Mouse (Mus musculus) stomach, embryonic 14.5 days (tissue): ENCODE results near the gene Sh3d19. TPM values are rescaled to one million over a fixed set of nuclear protein-coding genes. Genes with fewer than 3 reads are reported as not detected.

ENCODE experiments used
- ATAC-seq: fragments of 200-750 bp; cut with Nextera tagmentation; 2 replicates; pipeline ENCODE4 v1.8.0; 2017; ENCODE audit warnings: low read depth, moderate TSS enrichment; ENCODE audit not compliant: insufficient number of reproducible peaks, insufficient read depth, low FRiP score
- H3K27ac ChIP-seq: fragments of 300-500 bp; sonication (generic); 2 replicates; pipeline ENCODE4 v1.5.1; 2014; ENCODE audit warnings: mild to moderate bottlenecking, low read length, moderate library complexity, mixed read lengths
- H3K27me3 ChIP-seq: fragments of 300-500 bp; sonication (generic); 2 replicates; pipeline ENCODE4 v1.6.1; 2014; ENCODE audit warnings: low read length, control low read depth, mixed read lengths; ENCODE audit not compliant: control insufficient read depth, insufficient read depth
- H3K36me3 ChIP-seq: fragments of 300-500 bp; sonication (generic); 2 replicates; pipeline ENCODE4 v1.6.1; 2014; ENCODE audit warnings: mild to moderate bottlenecking, control low read depth, low read length, moderate library complexity, mixed read lengths; ENCODE audit not compliant: control insufficient read depth, insufficient read depth
- H3K4me1 ChIP-seq: fragments of 300-500 bp; sonication (generic); 2 replicates; pipeline ENCODE4 v1.6.1; 2014; ENCODE audit warnings: low read length, control low read depth, mixed read lengths; ENCODE audit not compliant: control insufficient read depth, insufficient read depth
- H3K4me2 ChIP-seq: fragments of 300-500 bp; sonication (generic); replicated peaks from 2 replicates; pipeline ENCODE4 v1.6.1; 2014; ENCODE audit warnings: low read depth, low read length, control low read depth
- H3K4me3 ChIP-seq: fragments of 300-500 bp; sonication (generic); 2 replicates; pipeline ENCODE4 v1.5.1; 2014; ENCODE audit warnings: low read depth, low read length, control low read depth
- H3K9ac ChIP-seq: fragments of 300-500 bp; sonication (generic); replicated peaks from 2 replicates; pipeline ENCODE4 v1.6.1; 2014; ENCODE audit warnings: low read depth, mild to moderate bottlenecking, control low read depth, low read length, moderate library complexity, mixed read lengths
- H3K9me3 ChIP-seq: fragments of 300-500 bp; sonication (generic); 2 replicates; pipeline ENCODE4 v1.6.1; 2016; ENCODE audit warnings: low read depth, low read length, control low read depth; ENCODE audit not compliant: control insufficient read depth
- WGBS: fragments of 180-500 bp; shearing (Covaris S2); extraction: QIAGEN DNeasy Blood & Tissue Kit; methylation state at CpG from one replicate; pipeline ENCODE4 v1.1.7; 2014; 5-methylcytosine and 5-hydroxymethylcytosine counted together
- polyA plus RNA-seq: library from polyadenylated mRNA; unstranded; fragments of >200 nt; fragmentation: Nextera tagmentation; extraction: Ambion mirVana; gene quantifications from 2 replicates; pipeline ENCODE4 v1.2.1, GENCODE M21; 2014

The Sh3d19 gene
- polyA plus RNA-seq, 1 experiment from 2014 or later, result 48.1 TPM

DNA sequence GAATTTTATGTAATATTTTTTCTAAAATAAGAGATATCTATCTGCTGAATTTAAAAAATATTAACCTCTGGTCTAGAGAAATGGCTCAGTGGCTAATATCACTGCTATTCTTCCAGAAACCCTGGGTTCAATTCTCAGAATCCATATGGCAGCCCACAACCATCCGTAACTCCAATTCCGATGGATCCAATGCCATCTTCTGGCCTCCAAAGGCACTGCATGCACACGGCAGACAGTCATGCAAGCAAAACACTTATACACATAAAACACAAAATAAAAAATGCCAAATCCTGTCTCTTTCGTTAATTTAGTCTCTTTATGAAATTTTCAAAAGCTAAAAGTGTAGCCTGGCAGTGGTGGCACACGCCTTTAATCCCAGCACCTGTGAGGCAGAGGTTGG, 104.7 kb downstream of the Sh3d19 start:
- ATAC-seq, result no peak

DNA sequence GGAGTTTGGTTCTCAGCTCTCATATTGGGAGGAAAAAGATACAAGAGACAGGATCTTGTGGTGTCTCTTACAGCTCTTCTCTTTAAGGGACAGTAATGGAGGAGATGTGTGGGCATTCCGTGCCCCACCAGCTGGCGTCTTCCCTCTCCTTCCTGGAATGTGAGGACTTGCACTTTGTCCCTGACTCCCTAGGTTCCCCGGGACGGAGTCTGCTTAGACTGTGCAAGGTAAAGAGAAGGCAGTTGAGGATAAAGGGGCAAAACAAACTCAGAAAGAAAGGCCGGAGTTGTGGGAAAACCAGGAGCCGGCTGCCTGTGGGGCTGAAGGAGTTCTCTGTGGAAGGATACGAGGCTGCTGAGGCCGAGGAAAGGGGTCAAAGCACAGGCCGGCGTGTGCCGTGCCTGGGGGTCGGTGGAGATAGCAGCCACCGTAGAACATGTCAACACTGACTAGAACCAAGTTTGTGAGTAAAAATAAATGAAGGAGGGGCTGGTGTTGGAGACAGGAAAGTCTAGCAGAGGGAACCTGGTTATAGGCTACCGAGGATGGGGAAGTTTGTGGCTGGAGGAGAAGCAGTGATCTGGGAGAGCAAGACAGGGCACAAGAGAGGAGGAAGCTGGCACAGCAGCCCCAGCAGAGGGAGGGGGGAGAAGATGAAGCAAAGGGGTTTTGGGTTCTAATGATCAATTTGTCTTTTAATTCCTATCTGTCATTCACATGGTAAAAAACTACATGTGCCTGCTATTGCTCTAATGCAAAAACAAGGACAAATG, 105.8 kb downstream of the Sh3d19 start:
- no peaks in the 10 kb centered on the region for H3K27me3 ChIP-seq
- 76% methylated on average over 14 of the region's 14 CpGs for WGBS
- peaks cover 3% of the 10 kb centered on the region; the same call in 1 of the 2 replicates for H3K9me3 ChIP-seq
- H3K4me2 ChIP-seq, result no peak overlapping the region
- ATAC-seq, result no peak
- no peak overlapping the region for H3K4me3 ChIP-seq
- H3K9ac ChIP-seq, result no peak overlapping the region
- H3K36me3 ChIP-seq, result no peaks in the 10 kb centered on the region
- H3K4me1 ChIP-seq, result no peaks in the 10 kb centered on the region
- H3K27ac ChIP-seq, result no peak overlapping the region

More for the DNA sequence above, 104.7 kb downstream of the Sh3d19 start:
- no peaks in the 10 kb centered on the region for H3K36me3 ChIP-seq
- H3K27ac ChIP-seq, result no peak overlapping the region
- H3K27me3 ChIP-seq, result no peaks in the 10 kb centered on the region
- WGBS, result 94% methylated on average over 5 of the region's 5 CpGs
- no peak overlapping the region for H3K4me3 ChIP-seq
- no peak overlapping the region for H3K4me2 ChIP-seq
- no peak overlapping the region for H3K9ac ChIP-seq
- no peaks in the 10 kb centered on the region for H3K4me1 ChIP-seq
- peaks cover 3% of the 10 kb centered on the region; the same call in 1 of the 2 replicates for H3K9me3 ChIP-seq

DNA sequence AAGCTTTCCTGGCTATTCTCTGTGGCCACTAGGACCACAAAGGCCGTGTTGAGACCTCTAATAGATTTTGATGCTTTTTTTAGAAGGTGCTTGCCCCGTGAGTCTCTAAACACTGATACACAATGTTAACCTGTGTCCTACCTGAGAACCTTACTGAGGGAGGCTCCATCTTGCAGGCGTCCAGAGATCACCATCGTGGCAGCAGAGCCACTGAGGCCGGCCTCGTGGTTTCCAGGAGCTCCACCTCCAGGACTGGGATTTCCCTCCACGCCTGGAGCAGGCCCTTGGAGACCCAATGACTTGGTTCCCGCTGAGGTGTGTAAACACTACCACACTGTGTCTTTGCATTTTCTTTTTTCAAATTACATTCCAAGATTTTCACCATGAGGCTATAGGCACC, 112.1 kb downstream of the Sh3d19 start:
- no peak for ATAC-seq
- no peak overlapping the region for H3K27ac ChIP-seq
- no peak overlapping the region for H3K9ac ChIP-seq
- no peaks in the 10 kb centered on the region for H3K4me1 ChIP-seq
- WGBS, result 88% methylated on average over 8 of the region's 8 CpGs
- H3K36me3 ChIP-seq, result peaks cover 8% of the 10 kb centered on the region
- H3K4me3 ChIP-seq, result no peak overlapping the region
- H3K27me3 ChIP-seq, result no peaks in the 10 kb centered on the region
- no peaks in the 10 kb centered on the region for H3K9me3 ChIP-seq
- no peak overlapping the region for H3K4me2 ChIP-seq

DNA sequence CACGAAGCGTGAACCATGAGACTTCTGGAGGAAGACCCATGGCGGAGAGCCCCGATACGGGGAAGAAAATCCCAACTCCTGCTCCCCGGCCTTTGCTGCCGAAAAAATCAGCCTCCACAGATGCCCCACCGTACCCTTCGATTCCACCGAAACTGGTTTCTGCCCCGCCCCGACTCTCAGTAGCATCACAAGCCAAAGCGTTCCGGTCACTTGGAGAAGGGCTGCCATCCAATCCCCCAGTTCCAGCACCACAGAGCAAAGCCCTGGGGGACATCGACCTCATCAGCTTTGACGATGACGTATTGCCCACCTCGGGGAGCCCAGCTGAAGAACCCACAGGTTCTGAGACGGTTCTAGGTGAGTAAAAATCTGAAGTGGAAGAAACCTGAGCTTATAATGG, 114.1 kb downstream of the Sh3d19 start:
- WGBS, result 90% methylated on average over 19 of the region's 19 CpGs
- Histone ChIP-seq H3K4me1 (no peaks in the 10 kb centered on the region), H3K27ac (no peak overlapping the region), H3K4me2 (no peak overlapping the region), H3K9me3 (no peaks in the 10 kb centered on the region), H3K4me3 (no peak overlapping the region), H3K27me3 (no peaks in the 10 kb centered on the region), H3K36me3 (peaks cover 8% of the 10 kb centered on the region), H3K9ac (no peak overlapping the region)
- ATAC-seq, result no peak

DNA sequence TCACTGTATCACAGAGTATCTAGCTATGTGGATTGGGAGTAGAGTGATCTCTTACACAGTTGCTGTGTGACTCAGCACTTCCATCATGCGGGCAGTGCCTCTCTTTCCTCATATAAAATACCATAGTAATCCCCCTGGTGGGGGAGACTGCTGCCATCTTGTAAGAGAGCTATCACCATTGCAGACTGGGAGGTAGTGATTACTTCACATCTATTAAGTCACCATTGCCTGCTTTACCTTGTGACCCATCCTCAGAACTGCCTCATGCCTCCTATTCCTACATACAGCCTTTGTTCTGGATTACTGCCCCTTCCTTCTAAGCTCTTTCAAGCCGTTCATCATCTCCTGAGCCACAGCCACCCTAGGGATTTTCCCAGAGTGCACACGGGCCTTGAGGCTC, 117.0 kb downstream of the Sh3d19 start:
- Histone ChIP-seq H3K4me3 (no peak overlapping the region), H3K36me3 (peaks cover 6% of the 10 kb centered on the region), H3K4me1 (no peaks in the 10 kb centered on the region), H3K27ac (no peak overlapping the region), H3K9me3 (no peaks in the 10 kb centered on the region), H3K27me3 (no peaks in the 10 kb centered on the region), H3K9ac (no peak overlapping the region), H3K4me2 (no peak overlapping the region)
- 71% methylated on average over 3 of the region's 3 CpGs for WGBS
- no peak for ATAC-seq

DNA sequence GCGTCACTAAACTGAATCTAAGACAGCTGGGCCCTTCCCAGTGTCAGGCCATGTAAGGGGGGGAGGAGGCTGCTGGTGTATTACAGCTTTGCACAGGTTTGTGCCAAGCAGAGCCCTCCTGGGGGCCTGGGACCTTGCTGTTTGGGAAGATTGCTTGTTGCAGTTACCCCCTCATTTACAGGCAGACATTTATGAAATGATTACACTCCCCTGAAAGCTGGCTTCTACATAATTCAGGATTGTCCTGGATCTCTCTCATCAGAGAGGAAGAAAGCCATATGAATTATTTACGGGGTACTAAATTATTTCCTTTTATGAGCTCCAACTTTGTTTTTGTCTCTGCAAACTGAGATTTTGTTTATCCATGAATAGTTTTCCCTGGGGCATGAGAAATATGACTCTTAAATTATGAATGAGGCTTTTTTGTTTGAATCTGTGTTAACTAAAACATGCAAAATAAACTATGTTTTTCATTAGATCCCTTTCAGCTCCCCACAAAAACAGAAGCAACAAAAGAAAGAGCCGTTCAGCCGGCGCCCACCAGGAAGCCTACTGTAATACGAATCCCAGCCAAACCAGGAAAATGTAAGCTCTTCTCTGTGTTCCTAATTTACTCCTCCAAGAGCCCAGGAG, 122.4 kb downstream of the Sh3d19 start:
- no peak for ATAC-seq
- H3K9ac ChIP-seq, result no peak overlapping the region
- no peaks in the 10 kb centered on the region for H3K27me3 ChIP-seq
- H3K4me3 ChIP-seq, result no peak overlapping the region
- 51% methylated on average over 6 of the region's 6 CpGs for WGBS
- H3K9me3 ChIP-seq, result no peaks in the 10 kb centered on the region
- no peaks in the 10 kb centered on the region for H3K4me1 ChIP-seq
- H3K36me3 ChIP-seq, result no peaks in the 10 kb centered on the region
- H3K4me2 ChIP-seq, result no peak overlapping the region
- H3K27ac ChIP-seq, result no peak overlapping the region

DNA sequence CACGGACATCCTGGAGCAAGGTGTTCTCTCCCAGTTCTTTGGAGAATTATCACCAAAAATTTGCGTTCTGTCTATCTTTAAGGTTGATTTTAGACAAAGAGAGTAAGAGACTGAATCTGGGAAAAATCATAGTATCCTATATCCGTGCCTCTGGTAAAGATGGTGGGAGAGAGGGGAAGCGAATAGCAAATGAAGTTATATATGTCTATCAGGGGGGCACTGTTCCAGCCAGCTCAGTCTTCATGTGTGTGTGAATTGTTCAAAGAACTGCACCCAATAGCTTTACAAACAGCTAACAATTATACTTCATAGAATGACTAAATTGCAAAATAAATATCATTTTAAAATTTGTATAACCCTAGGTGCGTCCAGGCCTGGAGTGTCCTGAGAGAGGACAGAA, 123.0 kb downstream of the Sh3d19 start:
- Histone ChIP-seq H3K36me3 (peaks cover under 1% of the 10 kb centered on the region), H3K4me2 (no peak overlapping the region), H3K9ac (no peak overlapping the region), H3K27me3 (no peaks in the 10 kb centered on the region), H3K9me3 (no peaks in the 10 kb centered on the region), H3K4me1 (no peaks in the 10 kb centered on the region), H3K27ac (no peak overlapping the region), H3K4me3 (no peak overlapping the region)
- WGBS, result 89% methylated on average over 5 of the region's 5 CpGs
- ATAC-seq, result no peak

DNA sequence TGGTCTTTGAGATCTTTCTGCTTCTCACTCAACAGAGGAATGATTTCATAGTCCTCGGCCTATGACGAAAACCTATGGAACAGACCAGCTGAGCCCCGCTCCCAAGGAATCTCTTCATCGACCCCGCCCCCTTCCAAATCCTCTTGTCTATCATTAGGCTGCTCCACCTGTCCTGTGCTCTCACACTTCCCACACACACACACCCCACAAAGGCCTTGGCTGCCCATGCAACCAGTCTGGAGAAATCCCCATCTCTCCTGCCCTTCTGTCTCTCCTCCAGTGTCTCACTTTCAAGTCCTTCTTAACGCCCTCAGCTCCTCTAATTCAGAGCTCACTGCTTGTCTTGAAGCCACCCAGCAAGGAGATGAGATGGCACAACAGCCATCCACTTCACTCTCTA, 131.0 kb downstream of the Sh3d19 start:
- H3K27ac ChIP-seq, result no peak overlapping the region

More for the DNA sequence above, 131.0 kb downstream of the Sh3d19 start:
- 85% methylated on average over 6 of the region's 6 CpGs for WGBS
- H3K4me3 ChIP-seq, result no peak overlapping the region
- H3K9me3 ChIP-seq, result no peaks in the 10 kb centered on the region
- peaks cover 8% of the 10 kb centered on the region for H3K36me3 ChIP-seq
- no peaks in the 10 kb centered on the region for H3K4me1 ChIP-seq
- no peak overlapping the region for H3K9ac ChIP-seq
- ATAC-seq, result no peak
- H3K4me2 ChIP-seq, result no peak overlapping the region
- no peaks in the 10 kb centered on the region for H3K27me3 ChIP-seq
